Mouse (Mus musculus): ENCODE results near the gene Grin2a.

DNA sequence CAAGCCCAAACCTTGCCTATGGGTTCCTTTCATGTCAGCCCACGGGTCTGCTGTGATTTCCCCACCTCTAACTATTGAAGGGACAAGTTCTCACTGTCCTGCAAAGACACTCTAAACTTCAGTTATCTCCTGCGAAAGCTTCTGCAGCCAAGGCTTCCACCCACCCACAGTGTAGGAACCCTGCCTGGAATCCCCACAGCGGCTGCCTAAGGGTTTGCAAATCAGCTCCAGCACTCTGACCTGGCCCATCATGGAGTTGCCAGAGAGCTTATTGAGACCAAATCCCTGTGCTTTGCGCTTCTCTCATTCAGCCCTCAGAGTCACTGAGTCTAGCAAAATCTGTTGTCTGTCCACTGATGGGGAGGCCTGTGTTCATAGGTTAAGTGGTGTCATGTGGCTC, 130.3 kb downstream of the Grin2a start:
- TF ChIP-seq CTCF (conservative IDR thresholded peaks at IDR 0.05; ENCODE audit: insufficient read depth, insufficient read length, low read depth, low read length) (no peak), POLR2A (IDR thresholded peaks at IDR 0.05; ENCODE audit: low read depth, low read length) (no peak)
